Mouse (Mus musculus) liver, adult 2 months (tissue): ENCODE measurements around the gene Slc17a8.

ENCODE experiments used
- CTCF ChIP-seq: fragments of 200-500 bp; IDR thresholded peaks from 2 replicates; pipeline ENCODE4 v1.5.1; 2011; ENCODE audit warnings: low read depth, low read length, control low read depth
- POLR2A ChIP-seq: fragments of 200-500 bp; IDR thresholded peaks from 2 replicates; pipeline ENCODE4 v1.6.1; 2011; ENCODE audit warnings: low read length, control low read depth; ENCODE audit not compliant: insufficient read depth; ENCODE audit errors: extremely low read depth

- no peak for TF ChIP-seq CTCF
- TF ChIP-seq POLR2A = no peak
These were observed 73.0 kb downstream of the Slc17a8 start for GRCm38 (mm10) chr10:89548028-89548427.
